Mouse (Mus musculus): ENCODE data around the gene Ppp5c.

Ppp5c gene

GRCm38 (mm10) chr7:17050933-17051594 is 23.3 kb upstream of the Ppp5c start:
- peak; percentile 73 for DNase-seq

GRCm38 (mm10) chr7:17050491-17050890 is 22.8 kb upstream of the Ppp5c start:
- DNase-seq = no peak

- DNase-seq = no peak
Observed at GRCm38 (mm10) chr7:17048431-17049190, 20.9 kb upstream of the Ppp5c start.

GRCm38 (mm10) chr7:17047041-17047682 is 19.4 kb upstream of the Ppp5c start:
- DNase-seq = no peak

GRCm38 (mm10) chr7:17045743-17046142 is 18.0 kb upstream of the Ppp5c start:
- DNase-seq = no peak

GRCm38 (mm10) chr7:17039373-17039772 is 11.6 kb upstream of the Ppp5c start:
- no peak for DNase-seq

GRCm38 (mm10) chr7:17038018-17038695 is 10.4 kb upstream of the Ppp5c start:
- no peak for DNase-seq

GRCm38 (mm10) chr7:17030239-17030638 is 2.5 kb upstream of the Ppp5c start:
- no peak for DNase-seq

GRCm38 (mm10) chr7:17028923-17029322 is 1.2 kb upstream of the Ppp5c start:
- DNase-seq = no peak

GRCm38 (mm10) chr7:17026710-17027587 is 775 bp downstream of the Ppp5c start:
- DNase-seq = no peak

- no peak for DNase-seq
Observed at GRCm38 (mm10) chr7:17025896-17026622, 1.7 kb downstream of the Ppp5c start.

- DNase-seq = peak; percentile 49
Observed at GRCm38 (mm10) chr7:17025505-17025894, 2.2 kb downstream of the Ppp5c start.

GRCm38 (mm10) chr7:17024814-17025504 is 2.8 kb downstream of the Ppp5c start:
- DNase-seq = peak; percentile 75

GRCm38 (mm10) chr7:17024141-17024540 is 3.6 kb downstream of the Ppp5c start:
- no peak for DNase-seq

- no peak for DNase-seq
Observed at GRCm38 (mm10) chr7:17023701-17024100, 4.0 kb downstream of the Ppp5c start.

- no peak for DNase-seq
Observed at GRCm38 (mm10) chr7:17022176-17022575, 5.5 kb downstream of the Ppp5c start.

- no peak for DNase-seq
Observed at GRCm38 (mm10) chr7:17019426-17020166, 8.1 kb downstream of the Ppp5c start.

GRCm38 (mm10) chr7:17017921-17018320 is 9.8 kb downstream of the Ppp5c start:
- no peak for DNase-seq

GRCm38 (mm10) chr7:17017036-17017435 is 10.7 kb downstream of the Ppp5c start:
- peak; percentile 95 for DNase-seq

- DNase-seq = no peak
Observed at GRCm38 (mm10) chr7:17015381-17015780, 12.3 kb downstream of the Ppp5c start.

Measured in kidney, adult 11 months (tissue).